In genomic region chr13:19517938-19518777, GRCm38 (mm10) we compare ENCODE assay signal across 21 mouse cellular contexts.
A peak's percentile ranks its signal among the peaks of the same experiment; 100 is the strongest.
DNase-seq lines count a peak whose midpoint lies in the region; ATAC-seq and TF ChIP-seq lines count a peak whose summit lies in the region.
"Had no signal": no experiment of that assay in that cellular context is flagged by ENCODE, and none has a peak within 500 bp of the region (broad histone marks: within the 10 kb centered on the region; RNA-seq: fewer than 3 reads in every experiment).

No protein-coding gene starts in this region.

- ATAC-seq in kidney, embryonic 16.5 days (ENCODE audit: low FRiP score, low TSS enrichment) = no peak
- ATAC-seq in G1E (ENCODE audit: extremely low read depth, insufficient number of reproducible peaks, low FRiP score, poor library complexity, severe bottlenecking) = 0 out of 2 replicates have a peak, but pooled peaks have one; percentile 29
- peak; percentile 71 for ATAC-seq in granulocyte monocyte progenitor cell, adult 5-6 weeks (replicated peaks; ENCODE audit: poor library complexity, severe bottlenecking)
- no peak for ATAC-seq in erythroblast, adult 5-6 weeks (replicated peaks; ENCODE audit: low FRiP score, poor library complexity, severe bottlenecking)
- no peak for ATAC-seq in heart, embryonic 11.5 days (replicated peaks; ENCODE audit: insufficient number of reproducible peaks, low FRiP score, low TSS enrichment)
- ATAC-seq: forebrain, embryonic 16.5 days; midbrain, embryonic 16.5 days had no signal

- H3K36me3 ChIP-seq in kidney, adult 2 months (ENCODE audit: control insufficient read depth, insufficient read depth, low read length) = no peaks in the 10 kb centered on the region
- no peaks in the 10 kb centered on the region for H3K36me3 ChIP-seq in kidney, embryonic 16.5 days (ENCODE audit: insufficient read depth, low read length)
- H3K36me3 ChIP-seq in G1E (replicated peaks) = no peaks in the 10 kb centered on the region
- no peaks in the 10 kb centered on the region for H3K36me3 ChIP-seq in myocyte (ENCODE audit: control insufficient read depth, insufficient read depth)
- H3K36me3 ChIP-seq in heart, embryonic 11.5 days (ENCODE audit: control insufficient read depth, insufficient read depth, low read length) = no peaks in the 10 kb centered on the region
- H3K36me3 ChIP-seq: embryonic facial prominence, embryonic 12.5 days; heart, embryonic 12.5 days; hindbrain, embryonic 13.5 days; liver, embryonic 15.5 days had no signal

- TF ChIP-seq POLR2A in kidney, adult 2 months (IDR thresholded peaks at IDR 0.05; ENCODE audit: low read depth, low read length) = no peak
- no peak for TF ChIP-seq POLR2A in myocyte (IDR thresholded peaks at IDR 0.05; ENCODE audit: insufficient read length, low read depth)

- no peaks in the 10 kb centered on the region for H3K27me3 ChIP-seq in kidney, adult 2 months (replicated peaks; ENCODE audit: control insufficient read depth, insufficient read depth, low read length)
- no peaks in the 10 kb centered on the region for H3K27me3 ChIP-seq in kidney, embryonic 16.5 days (ENCODE audit: insufficient read depth, low read length)
- H3K27me3 ChIP-seq in G1E (ENCODE audit: insufficient read depth, low read length) = no peaks in the 10 kb centered on the region
- no peaks in the 10 kb centered on the region for H3K27me3 ChIP-seq in myocyte (ENCODE audit: control insufficient read depth, insufficient read depth, insufficient read length)
- no peaks in the 10 kb centered on the region for H3K27me3 ChIP-seq in heart, embryonic 11.5 days (ENCODE audit: control insufficient read depth, insufficient read depth, low read length)
- H3K27me3 ChIP-seq: embryonic facial prominence, embryonic 12.5 days; heart, embryonic 12.5 days; hindbrain, embryonic 13.5 days; liver, embryonic 15.5 days had no signal

- H3K4me1 ChIP-seq in kidney, adult 2 months (ENCODE audit: control insufficient read depth, insufficient read depth, low read length) = no peaks in the 10 kb centered on the region
- no peaks in the 10 kb centered on the region for H3K4me1 ChIP-seq in kidney, embryonic 16.5 days (ENCODE audit: insufficient read depth, low read length)
- peaks cover 29% of the 10 kb centered on the region for H3K4me1 ChIP-seq in G1E (ENCODE audit: insufficient read depth, low read depth, low read length)
- H3K4me1 ChIP-seq in heart, embryonic 11.5 days (ENCODE audit: control insufficient read depth, insufficient read depth, low read length) = no peaks in the 10 kb centered on the region
- H3K4me1 ChIP-seq: embryonic facial prominence, embryonic 12.5 days; heart, embryonic 12.5 days; hindbrain, embryonic 13.5 days; liver, embryonic 15.5 days had no signal

- DNase-seq in kidney, adult 2 months = peak; percentile 4
- no peak for DNase-seq in G1E (ENCODE audit: low spot score)
- DNase-seq in neural tube, embryonic 10.5 days (ENCODE audit: extremely low spot score, low spot score) = no peak
- DNase-seq: adrenal gland, postnatal 10 days; cerebellum, postnatal 14 days; gastrocnemius, postnatal 14 days; kidney, adult 9 months; left cerebral cortex, postnatal 4 days; lung, postnatal 36 days; right cerebral cortex, adult 18-20 months had no signal

- H3K27ac ChIP-seq in kidney, adult 2 months (ENCODE audit: insufficient read depth, low read depth, low read length) = no peak overlapping the region
- no peak overlapping the region for H3K27ac ChIP-seq in kidney, embryonic 16.5 days (ENCODE audit: low read length)
- no peak overlapping the region for H3K27ac ChIP-seq in heart, embryonic 11.5 days (ENCODE audit: low read depth, low read length)
- H3K27ac ChIP-seq: embryonic facial prominence, embryonic 12.5 days; hindbrain, embryonic 13.5 days; liver, embryonic 15.5 days had no signal

- H3K79me2 ChIP-seq in myocyte (ENCODE audit: control insufficient read depth, insufficient read depth) = no peaks in the 10 kb centered on the region

- H3ac ChIP-seq in myocyte (ENCODE audit: control insufficient read depth, insufficient read length) = no peak overlapping the region

- H3K4me2 ChIP-seq in kidney, embryonic 16.5 days (replicated peaks; ENCODE audit: low read depth, low read length) = no peak overlapping the region
- H3K4me2 ChIP-seq in myocyte (ENCODE audit: low read depth) = peak overlapping the region; percentile 71
- H3K4me2 ChIP-seq in heart, embryonic 11.5 days = no peak overlapping the region
- H3K4me2 ChIP-seq: embryonic facial prominence, embryonic 12.5 days; heart, embryonic 12.5 days; hindbrain, embryonic 13.5 days; liver, embryonic 15.5 days had no signal

- H3K4me3 ChIP-seq in kidney, adult 2 months (ENCODE audit: insufficient read depth, low read depth, low read length) = no peak overlapping the region
- no peak overlapping the region for H3K4me3 ChIP-seq in kidney, embryonic 16.5 days (ENCODE audit: low read length)
- H3K4me3 ChIP-seq in G1E (ENCODE audit: low read depth, low read length) = no peak overlapping the region
- no peak overlapping the region for H3K4me3 ChIP-seq in myocyte
- no peak overlapping the region for H3K4me3 ChIP-seq in heart, embryonic 11.5 days (ENCODE audit: low read depth, low read length)
- H3K4me3 ChIP-seq: embryonic facial prominence, embryonic 12.5 days; heart, embryonic 12.5 days; hindbrain, embryonic 13.5 days; liver, embryonic 15.5 days had no signal

- H3K9me3 ChIP-seq in kidney, embryonic 16.5 days (ENCODE audit: low read length) = no peaks in the 10 kb centered on the region
- H3K9me3 ChIP-seq in G1E (replicated peaks) = no peaks in the 10 kb centered on the region
- no peaks in the 10 kb centered on the region for H3K9me3 ChIP-seq in heart, embryonic 11.5 days (replicated peaks; ENCODE audit: control insufficient read depth, low read length)
- H3K9me3 ChIP-seq: embryonic facial prominence, embryonic 12.5 days; heart, embryonic 12.5 days; hindbrain, embryonic 13.5 days; liver, embryonic 15.5 days had no signal

- 77% methylated on average over 9 of the region's 9 CpGs for WGBS in kidney, adult 2 months
- WGBS in kidney, embryonic 16.5 days = 90% methylated on average over 9 of the region's 9 CpGs
- WGBS in heart, embryonic 11.5 days (ENCODE audit: insufficient replicate concordance) = 66% methylated on average over 9 of the region's 9 CpGs

- H3K9ac ChIP-seq in kidney, embryonic 16.5 days (replicated peaks; ENCODE audit: low read length) = no peak overlapping the region
- H3K9ac ChIP-seq in heart, embryonic 11.5 days (ENCODE audit: low read depth, low read length) = no peak overlapping the region
- H3K9ac ChIP-seq: embryonic facial prominence, embryonic 12.5 days; heart, embryonic 12.5 days; hindbrain, embryonic 13.5 days; liver, embryonic 15.5 days had no signal

- TF ChIP-seq CTCF in kidney, adult 2 months (conservative IDR thresholded peaks at IDR 0.05; ENCODE audit: insufficient read depth, insufficient read length, low read depth, low read length) = no peak
- TF ChIP-seq CTCF in G1E (IDR thresholded peaks at IDR 0.05; ENCODE audit: low read depth, low read length) = no peak

TF ChIP-seq in myocyte, 11 proteins besides CTCF, POLR2A, EP300 and RAD21:
- TF ChIP-seq MYOD1 (IDR thresholded peaks at IDR 0.05; ENCODE audit: control insufficient read depth in 1 of 3, insufficient read length in 2 of 3, low read depth in 2 of 3) (no peak), E2F4 (IDR thresholded peaks at IDR 0.05; ENCODE audit: insufficient read depth) (peak; percentile 71)

Comparison
In these comparisons a context has a peak if more than half of its experiments do, and no peak if none do; other contexts are left out.
1. ATAC-seq: peak in G1E (single experiment) and granulocyte monocyte progenitor cell, adult 5-6 weeks (single experiment); none in kidney, embryonic 16.5 days (single experiment), erythroblast, adult 5-6 weeks (single experiment) and heart, embryonic 11.5 days (single experiment).